Comparison of ENCODE assay signal across 8 mouse cellular contexts in the genomic region with DNA sequence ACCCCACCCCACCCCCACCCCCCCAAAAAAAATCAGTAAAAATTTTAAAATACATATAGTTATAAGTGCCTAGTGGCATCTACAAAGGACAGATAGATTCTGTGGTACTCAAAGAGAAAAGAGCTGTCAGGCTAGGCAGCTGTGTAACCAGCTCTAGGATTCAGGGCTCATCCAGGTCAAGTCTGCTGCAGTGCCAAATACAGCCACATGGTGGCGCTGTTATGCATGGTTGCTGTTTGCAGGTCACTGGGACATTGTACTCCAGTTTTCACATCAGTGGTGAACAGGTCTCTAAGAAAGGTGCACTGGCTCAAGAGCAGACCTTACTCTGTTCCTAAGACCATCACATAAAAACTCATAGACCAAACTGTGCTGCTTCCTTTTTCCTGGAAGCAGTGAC. TPM values are rescaled to one million over a fixed set of nuclear protein-coding genes. Genes with fewer than 3 reads are reported as not detected.
DNase-seq lines count a peak whose midpoint lies in the region; ATAC-seq lines count a peak whose summit lies in the region.

No protein-coding gene starts in this region.

- no peak overlapping the region for H3K9ac ChIP-seq in intestine, embryonic 15.5 days

- no peaks in the 10 kb centered on the region for H3K27me3 ChIP-seq in intestine, embryonic 15.5 days (replicated peaks)

- ATAC-seq in activated CD4-positive, CD25-positive, alpha-beta regulatory T cell, adult 4 months, result peak; percentile 83
- peak; percentile 32 for ATAC-seq in intestine, embryonic 15.5 days

- H3K27ac ChIP-seq in intestine, embryonic 15.5 days, result no peak overlapping the region

- no peak overlapping the region for H3K4me3 ChIP-seq in intestine, embryonic 15.5 days (replicated peaks)

- H3K4me1 ChIP-seq in intestine, embryonic 15.5 days (replicated peaks), result peaks cover 10% of the 10 kb centered on the region; the same call in 1 of the 2 replicates

- peak; percentile 90 to 96 for DNase-seq in cerebellum, postnatal 36 days
- peak; percentile 94 for DNase-seq in gastrocnemius, adult 18-20 months (ENCODE audit: low spot score)
- DNase-seq in left cerebral cortex, postnatal 14 days (ENCODE audit: low spot score in 2 of 2), result peak; percentile 93 to 95
- peak; percentile 89 for DNase-seq in mesoderm, embryonic 11.5 days (ENCODE audit: low read depth, low spot score)
- peak; percentile 79 for DNase-seq in right cerebral cortex, postnatal 25 days
- peak; percentile 84 for DNase-seq in yolk sac, embryonic 10.5 days (ENCODE audit: low spot score)

- H3K4me2 ChIP-seq in intestine, embryonic 15.5 days (replicated peaks), result no peak overlapping the region

- peaks cover 5% of the 10 kb centered on the region for H3K36me3 ChIP-seq in intestine, embryonic 15.5 days

- intact Hi-C loops in left cerebral cortex, postnatal 14 days (cut with DNase I), result loop anchor here (1.0 to 5.0 kb wide), 3 partner anchors 35 to 115 kb away; no protein-coding TSS in a partner anchor

- 0% methylated on average over 1 of the region's 1 CpGs for WGBS in intestine, embryonic 15.5 days

- H3K9me3 ChIP-seq in intestine, embryonic 15.5 days, result no peaks in the 10 kb centered on the region

RNA-seq across cellular contexts. Expression of a gene that starts 24.6 kb away (rescaled TPM):
- polyA plus RNA-seq in activated CD4-positive, CD25-positive, alpha-beta regulatory T cell, adult 4 months (2017; shearing (Covaris generic)), result not detected
- under 1 TPM; 0.09 to 0.14 TPM for total RNA-seq in gastrocnemius, adult 18-20 months (2021)
- 0.13 and 0.14 TPM in 2 replicates for polyA plus RNA-seq in intestine, embryonic 15.5 days (2015; fragmentation: Nextera tagmentation; extraction: Ambion mirVana)
- 1 to 10 TPM; 2.4 to 3.7 TPM for total RNA-seq in left cerebral cortex, postnatal 14 days (2021)

RNA-seq across cellular contexts. Expression of a gene that starts 49.0 kb away (rescaled TPM):
- 10 to 100 TPM; 56.8 to 58.3 TPM for polyA plus RNA-seq in activated CD4-positive, CD25-positive, alpha-beta regulatory T cell, adult 4 months (2017; shearing (Covaris generic))
- 10 to 100 TPM; 10.6 to 13.1 TPM for total RNA-seq in gastrocnemius, adult 18-20 months (2021)
- polyA plus RNA-seq in intestine, embryonic 15.5 days (2015; fragmentation: Nextera tagmentation; extraction: Ambion mirVana), result 56.8 and 61.0 TPM in 2 replicates
- total RNA-seq in left cerebral cortex, postnatal 14 days (2021), result 10 to 100 TPM; 57.8 to 70.3 TPM

Comparison
In these comparisons a context has a peak if more than half of its experiments do, and no peak if none do; other contexts are left out.
1. RNA of a gene that starts 49.0 kb away (total RNA-seq): 57.8 to 70.3 TPM in left cerebral cortex, postnatal 14 days; 10.6 to 13.1 TPM in gastrocnemius, adult 18-20 months; every median in the first group is over 4 times any median in the second.
2. Peak in every context shown above with its lines, with median percentiles within 50 percentile points of each other: DNase-seq.